Mouse (Mus musculus): ENCODE measurements around the gene Krt12.

DNA sequence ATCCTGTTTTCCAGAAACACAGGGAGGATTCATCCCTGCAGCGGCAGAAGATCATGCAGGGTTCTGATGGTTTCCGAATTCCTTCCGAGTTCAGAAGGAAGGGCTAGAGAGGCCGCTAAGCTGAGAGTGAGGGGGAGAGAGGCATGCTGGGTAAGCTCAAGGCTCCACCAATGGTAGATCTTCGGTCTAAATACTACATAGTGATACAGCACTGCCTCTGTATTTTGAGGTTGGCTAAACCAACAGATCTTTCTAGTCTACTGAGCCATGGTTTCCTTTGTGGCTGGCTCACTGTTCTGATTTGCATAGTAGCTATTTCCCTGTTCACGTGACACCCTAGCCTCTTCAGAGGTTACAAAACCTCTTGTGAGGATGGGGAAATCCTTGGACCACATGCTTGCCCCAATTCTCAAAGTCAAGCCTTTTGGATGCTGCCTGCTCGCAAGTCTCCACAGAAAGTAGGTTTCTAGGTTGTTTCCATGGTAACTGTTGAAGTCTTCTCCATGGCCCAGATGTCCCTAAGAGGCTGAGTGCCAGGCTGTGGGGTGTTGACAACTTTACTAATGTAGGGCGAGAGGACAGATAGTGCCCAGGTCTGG, 52.1 kb downstream of the Krt12 start:
- no peak for TF ChIP-seq CTCF (IDR thresholded peaks at IDR 0.05)
- no peak for TF ChIP-seq EP300 (IDR thresholded peaks at IDR 0.05)
